Mouse (Mus musculus): ENCODE measurements around the gene Mthfd2. TPM values are rescaled to one million over a fixed set of nuclear protein-coding genes. Genes with fewer than 3 reads are reported as not detected.

Gene Mthfd2
- polyA plus RNA-seq, 1 experiment: 7.6 TPM

DNA sequence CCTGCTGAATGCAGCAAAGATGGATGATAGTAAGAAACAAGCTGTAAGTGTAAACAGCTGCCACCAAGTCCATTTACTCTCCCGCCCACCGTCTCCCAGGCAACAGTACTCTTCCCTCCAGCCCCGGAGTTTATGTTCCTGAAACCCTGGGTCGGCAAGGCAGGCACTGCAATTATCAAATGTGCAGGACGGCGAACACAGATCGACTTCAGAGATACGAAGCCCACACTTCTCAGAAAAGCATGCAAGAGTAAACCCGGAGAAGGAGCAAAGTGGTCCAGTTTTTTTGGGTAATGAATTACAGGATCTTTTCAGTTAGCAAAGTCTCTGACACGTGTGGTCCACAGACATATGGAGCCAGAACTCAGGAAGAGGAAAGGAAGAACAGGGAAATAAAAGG, 9.7 kb downstream of the Mthfd2 start:
- no peak for TF ChIP-seq CTCF (IDR thresholded peaks at IDR 0.05; ENCODE audit: extremely low read depth, insufficient read depth, low read length)
- no peak for TF ChIP-seq POLR2A (IDR thresholded peaks at IDR 0.05; ENCODE audit: extremely low read depth, insufficient read depth, low read length)
- no peaks in the 10 kb centered on the region for H3K4me1 ChIP-seq (ENCODE audit: control insufficient read depth, insufficient read depth, low read length)
- H3K27ac ChIP-seq (ENCODE audit: insufficient read depth, low read length): no peak overlapping the region
- H3K4me3 ChIP-seq (ENCODE audit: insufficient read depth, low read length): 0 out of 2 replicates have a peak overlapping the region, but pooled peaks have one; percentile 4

DNA sequence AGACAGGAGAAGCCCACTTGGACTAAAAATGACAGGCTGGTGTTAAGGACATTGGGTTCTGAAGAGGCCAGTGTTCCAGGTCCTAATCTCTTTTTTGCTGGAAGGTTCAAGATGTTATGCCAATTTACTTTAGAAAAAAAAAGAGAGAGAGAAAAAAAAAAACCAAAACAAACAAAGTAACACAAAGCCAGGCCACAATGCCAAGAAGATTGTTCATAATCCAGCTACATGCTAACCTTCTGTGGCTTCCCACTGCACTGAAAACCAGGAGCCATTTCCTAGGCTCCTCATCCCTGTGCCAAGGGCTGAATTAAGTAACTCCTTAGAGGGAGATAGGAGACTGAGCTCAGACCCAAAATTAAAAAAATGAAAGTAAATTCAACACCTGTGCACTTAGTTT, 10.4 kb downstream of the Mthfd2 start:
- Histone ChIP-seq H3K27ac (ENCODE audit: insufficient read depth, low read length) (no peak overlapping the region), H3K4me3 (ENCODE audit: insufficient read depth, low read length) (no peak overlapping the region), H3K4me1 (ENCODE audit: control insufficient read depth, insufficient read depth, low read length) (no peaks in the 10 kb centered on the region)
- TF ChIP-seq POLR2A (IDR thresholded peaks at IDR 0.05; ENCODE audit: extremely low read depth, insufficient read depth, low read length) (no peak), CTCF (IDR thresholded peaks at IDR 0.05; ENCODE audit: extremely low read depth, insufficient read depth, low read length) (no peak)

DNA sequence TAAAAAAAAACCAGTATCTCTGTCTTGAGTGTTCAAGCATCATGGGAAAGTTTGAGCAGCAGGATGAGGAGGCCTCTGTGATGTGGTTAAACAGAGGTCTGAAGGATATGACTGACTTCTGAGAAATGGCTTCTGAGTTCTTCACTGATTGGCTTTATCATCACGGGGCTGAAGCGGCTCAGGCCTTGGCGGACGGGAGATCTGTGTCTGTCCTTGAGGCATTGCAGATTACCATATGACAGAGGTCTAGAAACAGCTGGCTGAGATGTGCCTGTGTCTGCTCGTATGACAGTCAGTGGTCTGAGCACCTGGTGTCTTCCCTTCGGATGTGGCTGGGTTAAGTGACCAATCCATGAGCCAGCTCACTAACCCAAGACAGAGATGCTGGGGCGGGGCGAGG, 13.2 kb downstream of the Mthfd2 start:
- no peaks in the 10 kb centered on the region for H3K4me1 ChIP-seq (ENCODE audit: control insufficient read depth, insufficient read depth, low read length)
- no peak for TF ChIP-seq CTCF (IDR thresholded peaks at IDR 0.05; ENCODE audit: extremely low read depth, insufficient read depth, low read length)
- TF ChIP-seq POLR2A (IDR thresholded peaks at IDR 0.05; ENCODE audit: extremely low read depth, insufficient read depth, low read length): no peak
- no peak overlapping the region for H3K27ac ChIP-seq (ENCODE audit: insufficient read depth, low read length)
- no peak overlapping the region for H3K4me3 ChIP-seq (ENCODE audit: insufficient read depth, low read length)

DNA sequence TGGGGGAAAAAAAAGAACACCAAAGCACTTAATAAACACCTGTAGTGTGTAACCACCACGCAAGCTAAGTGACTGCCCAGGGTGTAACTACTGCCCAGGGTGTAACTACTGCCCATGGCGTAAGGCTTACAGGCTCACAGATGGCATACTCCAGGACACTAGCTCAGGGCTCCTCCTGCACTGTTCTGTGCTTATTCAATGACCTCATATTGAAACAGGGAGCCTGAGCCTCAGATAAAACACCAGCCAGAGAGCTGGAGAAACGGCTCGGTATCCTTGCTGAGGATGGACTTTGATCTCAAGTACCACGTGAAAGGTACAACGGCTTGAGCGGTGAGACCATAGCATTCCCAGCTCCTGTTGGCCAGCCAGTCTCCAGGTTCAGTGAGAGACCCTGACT, 13.7 kb downstream of the Mthfd2 start:
- H3K27ac ChIP-seq (ENCODE audit: insufficient read depth, low read length): no peak overlapping the region
- no peaks in the 10 kb centered on the region for H3K4me1 ChIP-seq (ENCODE audit: control insufficient read depth, insufficient read depth, low read length)
- H3K4me3 ChIP-seq (ENCODE audit: insufficient read depth, low read length): no peak overlapping the region
- TF ChIP-seq POLR2A (IDR thresholded peaks at IDR 0.05; ENCODE audit: extremely low read depth, insufficient read depth, low read length) (no peak), CTCF (IDR thresholded peaks at IDR 0.05; ENCODE audit: extremely low read depth, insufficient read depth, low read length) (no peak)

DNA sequence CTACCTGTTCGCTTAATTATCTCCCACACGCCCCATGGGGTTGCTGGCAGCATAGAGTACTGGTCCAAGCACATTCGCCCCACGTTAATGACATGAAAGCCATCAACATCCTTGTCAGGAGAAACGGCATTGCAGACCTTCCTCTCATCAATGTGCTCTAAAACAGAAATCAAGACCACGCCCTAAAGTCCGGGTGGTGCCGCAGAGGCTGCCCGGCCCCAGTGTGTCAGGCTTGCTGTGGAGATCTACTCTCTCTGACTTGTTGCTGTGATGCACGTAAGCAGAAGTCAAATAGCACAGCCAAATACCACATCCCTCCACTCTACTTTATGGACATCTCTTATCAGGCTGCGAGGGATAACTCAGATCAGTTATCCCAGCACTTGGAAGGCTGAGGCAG, 14.5 kb downstream of the Mthfd2 start:
- Histone ChIP-seq H3K27ac (ENCODE audit: insufficient read depth, low read length) (no peak overlapping the region), H3K4me1 (ENCODE audit: control insufficient read depth, insufficient read depth, low read length) (no peaks in the 10 kb centered on the region), H3K4me3 (ENCODE audit: insufficient read depth, low read length) (no peak overlapping the region)
- TF ChIP-seq POLR2A (IDR thresholded peaks at IDR 0.05; ENCODE audit: extremely low read depth, insufficient read depth, low read length) (no peak), CTCF (IDR thresholded peaks at IDR 0.05; ENCODE audit: extremely low read depth, insufficient read depth, low read length) (no peak)

DNA sequence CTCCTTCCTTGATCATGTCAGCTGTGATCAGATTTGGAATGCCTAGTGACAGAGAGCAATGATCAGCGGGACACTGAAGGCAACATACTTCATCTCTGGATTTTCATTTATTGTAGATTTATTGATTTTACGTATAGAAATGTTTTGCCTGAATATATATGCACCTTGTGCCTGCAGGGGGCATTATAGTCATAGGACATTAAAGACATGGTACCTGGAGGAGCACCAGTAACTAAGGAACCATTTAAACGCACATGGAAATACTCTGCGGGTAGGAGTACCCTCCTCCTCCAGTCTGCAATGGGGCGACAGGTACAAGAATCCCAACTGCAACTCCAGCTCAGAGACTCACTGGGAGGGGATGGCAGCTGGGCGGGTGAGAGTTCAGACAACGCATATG, 16.7 kb downstream of the Mthfd2 start:
- no peak overlapping the region for H3K27ac ChIP-seq (ENCODE audit: insufficient read depth, low read length)
- H3K4me3 ChIP-seq (ENCODE audit: insufficient read depth, low read length): no peak overlapping the region
- TF ChIP-seq POLR2A (IDR thresholded peaks at IDR 0.05; ENCODE audit: extremely low read depth, insufficient read depth, low read length) (no peak), CTCF (IDR thresholded peaks at IDR 0.05; ENCODE audit: extremely low read depth, insufficient read depth, low read length) (no peak)
- H3K4me1 ChIP-seq (ENCODE audit: control insufficient read depth, insufficient read depth, low read length): no peaks in the 10 kb centered on the region

DNA sequence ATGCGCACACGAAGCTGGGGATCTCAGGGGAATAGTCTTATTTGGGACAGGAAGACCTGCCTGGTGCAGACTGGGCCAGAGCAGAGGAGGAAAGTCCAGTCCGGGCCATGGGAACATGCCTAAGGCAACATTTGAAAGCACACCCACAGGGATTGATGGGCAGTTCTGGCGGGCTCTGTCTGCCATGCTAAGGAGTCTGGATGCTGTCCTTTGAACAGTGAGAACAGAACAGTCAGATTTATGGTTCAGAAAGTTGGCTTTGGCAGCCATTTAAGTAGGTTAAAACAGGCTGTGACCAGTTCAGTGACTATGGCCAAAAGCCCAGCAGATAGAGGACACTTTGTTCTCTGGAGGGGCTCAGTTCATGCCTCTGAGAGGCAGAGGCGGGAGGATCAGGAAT, 23.4 kb downstream of the Mthfd2 start:
- TF ChIP-seq POLR2A (IDR thresholded peaks at IDR 0.05; ENCODE audit: extremely low read depth, insufficient read depth, low read length): no peak
- TF ChIP-seq CTCF (IDR thresholded peaks at IDR 0.05; ENCODE audit: extremely low read depth, insufficient read depth, low read length): no peak
- no peak overlapping the region for H3K4me3 ChIP-seq (ENCODE audit: insufficient read depth, low read length)
- no peak overlapping the region for H3K27ac ChIP-seq (ENCODE audit: insufficient read depth, low read length)
- H3K4me1 ChIP-seq (ENCODE audit: control insufficient read depth, insufficient read depth, low read length): no peaks in the 10 kb centered on the region

DNA sequence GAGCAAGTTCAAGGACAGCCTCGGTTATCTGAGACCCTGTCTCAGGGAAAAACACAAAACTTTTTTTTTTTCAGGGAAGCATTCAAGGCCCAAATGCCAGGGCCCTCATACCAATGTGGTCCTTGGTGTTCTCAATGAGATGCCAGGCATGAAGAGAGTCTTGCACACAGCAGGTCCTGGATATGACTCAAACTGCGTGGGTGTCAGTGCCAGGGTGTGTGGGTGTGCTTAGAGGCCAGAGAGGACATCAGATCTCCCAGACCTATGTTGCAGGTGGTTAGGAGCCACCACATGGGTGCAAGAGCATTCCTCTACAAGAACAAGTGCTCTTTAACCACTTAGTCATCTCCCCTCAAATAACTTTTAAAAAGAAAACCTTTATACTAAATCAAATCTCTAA, 24.4 kb downstream of the Mthfd2 start:
- no peak for TF ChIP-seq POLR2A (IDR thresholded peaks at IDR 0.05; ENCODE audit: extremely low read depth, insufficient read depth, low read length)
- TF ChIP-seq CTCF (IDR thresholded peaks at IDR 0.05; ENCODE audit: extremely low read depth, insufficient read depth, low read length): no peak
- Histone ChIP-seq H3K4me3 (ENCODE audit: insufficient read depth, low read length) (no peak overlapping the region), H3K4me1 (ENCODE audit: control insufficient read depth, insufficient read depth, low read length) (no peaks in the 10 kb centered on the region), H3K27ac (ENCODE audit: insufficient read depth, low read length) (no peak overlapping the region)

DNA sequence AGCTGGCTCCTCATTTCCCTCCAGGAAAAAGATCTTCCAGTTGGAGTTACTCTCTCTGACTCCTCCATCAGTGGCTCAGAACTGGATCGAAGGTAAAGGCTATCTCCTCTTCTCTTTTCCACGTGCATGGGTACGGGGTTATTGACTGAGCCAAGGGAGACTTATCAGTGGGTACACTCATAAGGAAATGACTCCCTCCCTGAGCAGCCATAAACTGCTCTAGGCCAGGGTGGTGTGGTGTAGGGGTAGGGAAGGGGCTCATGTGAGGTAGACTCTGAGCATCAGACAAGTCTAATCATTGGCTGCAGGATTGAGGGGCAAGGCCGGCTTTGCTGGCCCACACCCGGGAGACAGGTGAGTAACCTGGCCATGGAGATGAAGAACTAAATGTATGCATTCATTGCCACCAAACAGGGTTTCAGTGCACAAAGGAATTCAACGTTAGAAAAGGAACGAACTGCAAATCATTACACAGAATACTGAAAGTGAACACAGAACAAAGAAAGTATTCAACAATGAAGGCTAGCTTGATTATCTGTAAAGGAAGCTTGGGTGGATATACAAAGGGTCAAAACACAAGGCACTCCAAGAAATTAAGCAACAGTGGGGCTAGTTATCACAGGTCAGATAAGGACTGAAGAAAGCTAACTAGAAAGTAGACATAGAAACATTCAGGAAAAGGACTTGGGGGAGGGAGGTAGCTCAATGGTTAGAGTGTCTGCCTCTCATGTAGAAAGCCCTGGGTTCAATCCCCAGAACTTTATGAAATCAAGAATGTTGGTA, 25.1 kb downstream of the Mthfd2 start:
- TF ChIP-seq CTCF (IDR thresholded peaks at IDR 0.05; ENCODE audit: extremely low read depth, insufficient read depth, low read length) (no peak), POLR2A (IDR thresholded peaks at IDR 0.05; ENCODE audit: extremely low read depth, insufficient read depth, low read length) (no peak)
- no peaks in the 10 kb centered on the region for H3K4me1 ChIP-seq (ENCODE audit: control insufficient read depth, insufficient read depth, low read length)
- no peak overlapping the region for H3K4me3 ChIP-seq (ENCODE audit: insufficient read depth, low read length)

DNA sequence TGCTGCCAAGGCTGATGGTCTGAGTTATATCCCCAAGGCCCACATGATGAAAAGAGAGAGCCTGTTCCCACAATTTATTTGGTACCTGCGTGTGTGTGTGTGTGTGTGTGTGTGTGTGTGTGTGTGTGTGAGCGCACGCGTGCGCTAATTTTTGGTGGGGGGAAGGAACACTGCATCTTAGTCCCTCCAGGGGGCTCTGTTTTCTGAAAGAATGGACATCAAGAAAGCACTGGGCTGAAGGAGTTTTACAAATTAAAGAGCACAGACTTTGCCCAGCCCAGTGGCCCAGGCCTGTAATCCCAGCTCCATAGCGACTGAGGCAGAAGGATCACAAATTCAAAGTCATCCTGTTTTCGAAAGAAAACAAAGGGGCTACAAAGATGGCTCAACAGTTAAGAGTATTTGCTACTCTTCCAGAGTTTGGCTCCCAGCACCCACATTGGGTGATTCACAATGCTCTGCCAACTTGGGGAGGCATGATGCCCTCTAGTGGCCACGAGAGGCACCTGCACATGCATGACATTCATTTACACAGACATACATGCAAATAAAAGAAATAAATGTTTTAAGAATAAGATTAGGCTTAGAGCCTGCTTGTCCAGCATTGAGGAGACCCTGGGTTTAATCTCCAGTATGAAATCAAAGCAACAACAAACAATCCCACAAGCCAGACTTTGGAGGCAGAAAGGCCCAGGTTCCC, 45.3 kb downstream of the Mthfd2 start:
- Histone ChIP-seq H3K4me1 (ENCODE audit: control insufficient read depth, insufficient read depth, low read length) (no peaks in the 10 kb centered on the region), H3K27ac (ENCODE audit: insufficient read depth, low read length) (no peak overlapping the region), H3K4me3 (ENCODE audit: insufficient read depth, low read length) (no peak overlapping the region)
- TF ChIP-seq CTCF (IDR thresholded peaks at IDR 0.05; ENCODE audit: extremely low read depth, insufficient read depth, low read length) (peak; percentile 33; the same call in 1 of the 2 replicates), POLR2A (IDR thresholded peaks at IDR 0.05; ENCODE audit: extremely low read depth, insufficient read depth, low read length) (no peak)

More for the DNA sequence above, 25.1 kb downstream of the Mthfd2 start:
- H3K27ac ChIP-seq (ENCODE audit: insufficient read depth, low read length): no peak overlapping the region

Measured in cortical plate, adult 2 months (tissue).